Mouse (Mus musculus) megakaryocyte, embryonic 14.5 days (primary cell): ENCODE measurements around the gene 1700018B08Rik.

Experiments
- FLI1 ChIP-seq: IDR thresholded peaks from 2 replicates; pipeline ENCODE4 v1.6.1; 2012; ENCODE audit warnings: low read length, inconsistent platforms, mixed read lengths
- GATA1 ChIP-seq: IDR thresholded peaks from 3 replicates; pipeline ENCODE4 v1.6.1; 2012; ENCODE audit warnings: mixed read lengths, low read length, inconsistent platforms, borderline replicate concordance

DNA sequence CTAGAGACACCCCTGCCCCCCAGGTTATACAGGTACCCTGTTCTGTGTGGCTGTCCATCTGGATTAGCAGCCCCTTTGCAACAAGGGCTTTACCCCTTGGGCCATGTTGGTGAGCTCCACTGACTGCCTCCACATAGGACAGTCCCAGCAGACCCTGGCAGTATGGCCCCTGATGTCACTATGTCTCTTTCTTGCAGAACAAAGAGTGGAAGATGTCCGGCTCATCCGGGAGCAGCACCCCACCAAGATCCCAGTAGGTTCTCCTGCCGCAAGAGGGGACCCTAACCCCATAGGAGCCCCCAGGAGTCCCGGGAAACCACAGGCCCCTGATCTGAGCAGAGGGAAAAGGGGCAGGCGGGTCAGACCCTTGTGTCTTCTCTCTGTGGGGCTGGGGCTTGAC lies 49.2 kb upstream of the 1700018B08Rik start:
- no peak for TF ChIP-seq FLI1
- TF ChIP-seq GATA1 = no peak
